Mouse (Mus musculus) gastrocnemius, adult 8-10 months (tissue): ENCODE measurements around the gene Pold1. TPM values are rescaled to one million over a fixed set of nuclear protein-coding genes. Genes with fewer than 3 reads are reported as not detected.
A peak's percentile ranks its signal among the peaks of the same experiment; 100 is the strongest.

ENCODE experiments used
- DNase-seq, 2 experiments: peaks; one replicate each; pipeline ENCODE4 v3.0.0; 2022; ENCODE audit warnings: low spot score in 2 of 2
- total RNA-seq, 4 experiments: library from RNA; stranded (reverse); gene quantifications; 2 replicates each; pipeline ENCODE4 v1.2.4; 2022

Gene Pold1
- total RNA-seq, 4 experiments from 2014 or later, result 4.6 to 5.9 (median 5.4) TPM

- DNase-seq, result no peak
Observed at GRCm38 (mm10) chr7:44526414-44527154, 22.1 kb downstream of the Pold1 start.

- peak; percentile 94 to 97 for DNase-seq
Observed at GRCm38 (mm10) chr7:44525126-44525832, 23.4 kb downstream of the Pold1 start.

GRCm38 (mm10) chr7:44524502-44524901 is 24.1 kb downstream of the Pold1 start, which contains the start of gene Mybpc2:
Mybpc2 (minus strand) TSS chr7:44524656.
- peak; percentile 80 to 90 for DNase-seq

GRCm38 (mm10) chr7:44523056-44523455 is 25.6 kb downstream of the Pold1 start:
- peak; percentile 75 to 81 for DNase-seq

- peak in 1 of 2 experiments; percentile 64 for DNase-seq
Observed at GRCm38 (mm10) chr7:44521710-44522109, 26.9 kb downstream of the Pold1 start.

- no peak for DNase-seq
Observed at GRCm38 (mm10) chr7:44520990-44521389, 27.7 kb downstream of the Pold1 start.

- DNase-seq, result no peak
Observed at GRCm38 (mm10) chr7:44519240-44519913, 29.3 kb downstream of the Pold1 start.

- no peak for DNase-seq
Observed at GRCm38 (mm10) chr7:44507491-44507890, 41.2 kb downstream of the Pold1 start.

GRCm38 (mm10) chr7:44501563-44502115 is 47.0 kb downstream of the Pold1 start:
- DNase-seq, result peak in 1 of 2 experiments; percentile 45

- DNase-seq, result peak in 1 of 2 experiments; percentile 15
Observed at GRCm38 (mm10) chr7:44500046-44500445, 48.6 kb downstream of the Pold1 start.

- peak in 1 of 2 experiments; percentile 2 for DNase-seq
Observed at GRCm38 (mm10) chr7:44498922-44499321, 49.7 kb downstream of the Pold1 start.

GRCm38 (mm10) chr7:44497361-44498055 is 51.1 kb downstream of the Pold1 start:
- peak in 1 of 2 experiments; percentile 8 for DNase-seq

GRCm38 (mm10) chr7:44496771-44497109 is 51.9 kb downstream of the Pold1 start:
- no peak for DNase-seq

GRCm38 (mm10) chr7:44495992-44496770 is 52.5 kb downstream of the Pold1 start, which contains the start of the genes Emc10 and Fam71e1:
Emc10 (minus strand) TSS chr7:44496529.
Fam71e1 (plus strand) TSS chr7:44496581.
- DNase-seq, result peak; percentile 92 to 95

- no peak for DNase-seq
Observed at GRCm38 (mm10) chr7:44495086-44495485, 53.6 kb downstream of the Pold1 start.

- peak in 1 of 2 experiments; percentile 9 for DNase-seq
Observed at GRCm38 (mm10) chr7:44494681-44495080, 54.0 kb downstream of the Pold1 start.

- DNase-seq, result no peak
Observed at GRCm38 (mm10) chr7:44492166-44492826, 56.4 kb downstream of the Pold1 start.

GRCm38 (mm10) chr7:44491391-44491790 is 57.3 kb downstream of the Pold1 start:
- DNase-seq, result peak in 1 of 2 experiments; percentile 2

- no peak for DNase-seq
Observed at GRCm38 (mm10) chr7:44490281-44490680, 58.4 kb downstream of the Pold1 start.

- DNase-seq, result peak in 1 of 2 experiments; percentile 3
Observed at GRCm38 (mm10) chr7:44488545-44488944, 60.1 kb downstream of the Pold1 start.
